Mouse (Mus musculus): ENCODE results near the gene Gm20812. TPM values are rescaled to one million over a fixed set of nuclear protein-coding genes. Genes with fewer than 3 reads are reported as not detected.

Gene Gm20812
- not detected for polyA plus RNA-seq (2012; fragmentation: generic; extraction: Trizol)

DNA sequence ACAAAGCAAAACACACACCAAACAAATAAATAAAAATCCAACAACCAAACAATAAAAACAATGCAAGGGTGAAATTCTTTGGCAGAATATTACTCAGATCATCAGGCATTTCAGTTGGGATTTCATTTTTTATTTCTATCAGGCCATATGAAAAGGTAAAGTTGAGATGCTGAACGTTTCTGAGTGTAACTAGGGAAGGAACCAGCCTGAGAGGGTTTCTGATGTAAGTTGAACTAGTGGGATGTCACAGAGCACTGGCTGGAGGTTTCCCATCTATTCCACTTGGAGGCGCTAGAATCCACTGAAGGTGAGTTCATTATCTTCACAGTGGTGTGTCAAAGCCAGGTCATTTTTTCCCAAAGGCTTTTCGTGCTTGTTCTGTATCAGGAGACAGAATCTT lies at the start of gene Gm20812:
TSS of gene Gm20812 (plus strand) at position 301 of the 400 bp plus-strand sequence.

Other genes starting within 250 kb of the Gm20812 start
- gene Gm29554, start 108.0 kb upstream of the Gm20812 start, polyA plus RNA-seq (2012; fragmentation: generic; extraction: Trizol) = not detected